Mouse (Mus musculus): Measurements from ENCODE around the gene Ptges2. TPM values are rescaled to one million over a fixed set of nuclear protein-coding genes. Genes with fewer than 3 reads are reported as not detected.

Gene Ptges2
- total RNA-seq, 2 experiments from 2014 or later, result 33.8 to 35.5 TPM

DNA sequence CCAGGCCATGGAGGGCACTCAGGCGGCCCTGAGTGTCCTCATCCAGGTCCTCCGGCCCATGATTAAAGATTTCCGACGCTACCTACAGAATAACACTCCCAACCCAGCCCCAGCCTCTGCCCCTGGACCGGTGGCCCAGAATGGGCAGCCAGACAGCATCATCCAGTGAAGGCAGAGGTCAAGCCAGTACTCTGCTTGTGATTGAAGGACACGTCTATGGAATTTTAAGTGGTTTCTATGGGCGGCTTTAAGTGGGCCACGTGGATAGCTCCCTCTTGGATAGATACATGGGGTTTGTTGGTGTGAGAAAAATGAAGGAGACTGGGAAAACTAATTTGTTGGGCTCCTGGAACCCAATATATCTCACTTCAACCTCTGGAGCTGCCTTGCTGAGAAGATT is 59.4 kb downstream of the Ptges2 start:
- Histone ChIP-seq H3K27ac (no peak overlapping the region), H3K4me3 (no peak overlapping the region)
- no peak for TF ChIP-seq CTCF (conservative IDR thresholded peaks at IDR 0.05)
- DNase-seq (ENCODE audit: low spot score in 2 of 2), result no peak

Other genes starting within 250 kb of the Ptges2 start
- 100 to 1,000 TPM; 288 to 305 TPM for gene Prrc2b, start 244.8 kb upstream of the Ptges2 start, total RNA-seq (2021)
- gene Pomt1, start 159.3 kb upstream of the Ptges2 start, total RNA-seq (2021), result 10 to 100 TPM; 23.4 to 24.1 TPM
- gene Uck1, start 135.7 kb upstream of the Ptges2 start, total RNA-seq (2021), result 10 to 100 TPM; 55.3 to 57.8 TPM
- gene Golga2, start 108.5 kb upstream of the Ptges2 start, total RNA-seq (2021), result 10 to 100 TPM; 87.9 TPM
- 100 to 1,000 TPM; 212 to 222 TPM for gene Swi5, start 107.8 kb upstream of the Ptges2 start, total RNA-seq (2021)
- gene Ciz1, start 43.6 kb upstream of the Ptges2 start, total RNA-seq (2021), result 10 to 100 TPM; 75.3 to 92.7 TPM
- gene Dnm1, start 42.6 kb upstream of the Ptges2 start, total RNA-seq (2021), result 1,000 to 10,000 TPM; 1,274 to 1,381 TPM
- gene 1110008P14Rik, start 14.0 kb upstream of the Ptges2 start, total RNA-seq (2021), result 100 to 1,000 TPM; 160 to 170 TPM
- under 1 TPM in 1 of 2 experiments, not detected in 1; 0.69 TPM for gene Lcn2, start 7.6 kb upstream of the Ptges2 start, total RNA-seq (2021)
- gene Naif1, start 54.6 kb downstream of the Ptges2 start, total RNA-seq (2021), result 1 to 10 TPM; 4.3 to 4.5 TPM
- 10 to 100 TPM; 54.5 to 57.6 TPM for gene Slc25a25, start 55.5 kb downstream of the Ptges2 start, total RNA-seq (2021)
- 10 to 100 TPM; 77.1 TPM for gene Fam102a, start 139.4 kb downstream of the Ptges2 start, total RNA-seq (2021)
- 10 to 100 TPM; 77.6 to 84.0 TPM for gene Dpm2, start 175.0 kb downstream of the Ptges2 start, total RNA-seq (2021)
- 1 to 10 TPM; 4.4 to 5.0 TPM for gene Pip5kl1, start 178.9 kb downstream of the Ptges2 start, total RNA-seq (2021)
- gene 9430097D07Rik, start 179.8 kb downstream of the Ptges2 start, total RNA-seq (2021), result under 1 TPM in 1 of 2 experiments, not detected in 1; 0.71 TPM
- 10 to 100 TPM; 36.4 to 40.0 TPM for gene St6galnac4, start 191.2 kb downstream of the Ptges2 start, total RNA-seq (2021)
- gene St6galnac6, start 203.8 kb downstream of the Ptges2 start, total RNA-seq (2021), result 100 to 1,000 TPM; 117 to 124 TPM
- 100 to 1,000 TPM; 120 to 123 TPM for gene Ak1, start 225.9 kb downstream of the Ptges2 start, total RNA-seq (2021)

Measured in layer of hippocampus, adult 2 months (tissue).